Mouse (Mus musculus) thymus, adult 2 months (tissue): ENCODE data around the gene Morn1. TPM values are rescaled to one million over a fixed set of nuclear protein-coding genes. Genes with fewer than 3 reads are reported as not detected.

Experiments
- DNase-seq: peaks from one replicate; pipeline ENCODE4 v3.0.0; 2021
- H3K27ac ChIP-seq: fragments of 200-500 bp; 2 replicates; pipeline ENCODE4 v1.5.1; 2012; ENCODE audit warnings: low read length, control low read depth; ENCODE audit not compliant: control insufficient read depth, insufficient read depth
- H3K27me3 ChIP-seq: fragments of 200-500 bp; 2 replicates; pipeline ENCODE4 v1.6.1; 2012; ENCODE audit warnings: mild to moderate bottlenecking, low read length, moderate library complexity, mixed read lengths; ENCODE audit not compliant: control insufficient read depth, insufficient read depth
- H3K36me3 ChIP-seq: fragments of 200-500 bp; 2 replicates; pipeline ENCODE4 v1.6.1; 2012; ENCODE audit warnings: mild to moderate bottlenecking, low read length, moderate library complexity; ENCODE audit not compliant: control insufficient read depth, insufficient read depth
- H3K4me1 ChIP-seq: fragments of 200-500 bp; replicated peaks from 2 replicates; pipeline ENCODE4 v1.6.1; 2012; ENCODE audit warnings: low read length; ENCODE audit not compliant: control insufficient read depth, insufficient read depth
- H3K4me3 ChIP-seq: fragments of 200-500 bp; 2 replicates; pipeline ENCODE4 v1.5.1; 2012; ENCODE audit warnings: mild to moderate bottlenecking, low read length, control low read depth, moderate library complexity; ENCODE audit not compliant: control insufficient read depth, insufficient read depth
- CTCF ChIP-seq: fragments of 200-500 bp; IDR thresholded peaks from 2 replicates; pipeline ENCODE4 v1.5.1; 2012; ENCODE audit warnings: mild to moderate bottlenecking, control low read depth, low read length, moderate library complexity, borderline replicate concordance; ENCODE audit not compliant: control insufficient read depth, poor library complexity, insufficient read depth; ENCODE audit errors: extremely low read depth
- POLR2A ChIP-seq: fragments of 200-500 bp; IDR thresholded peaks from 2 replicates; pipeline ENCODE4 v1.6.1; 2012; ENCODE audit warnings: mild to moderate bottlenecking, low read length, control low read depth, moderate library complexity; ENCODE audit not compliant: control insufficient read depth, poor library complexity, insufficient read depth; ENCODE audit errors: extremely low read depth
- WGBS: fragments of 180-500 bp; shearing (Covaris S2); methylation state at CpG from one replicate; pipeline ENCODE4 v1.1.7; 2018; 5-methylcytosine and 5-hydroxymethylcytosine counted together
- polyA plus RNA-seq: library from polyadenylated mRNA; depleted of rRNA; stranded (reverse); fragments of >200 nt; gene quantifications from 2 replicates; pipeline ENCODE4 v1.2.3, GENCODE M21; 2012

Gene Morn1
- polyA plus RNA-seq, 1 experiment, result 3.8 TPM

- no peak for DNase-seq
- Histone ChIP-seq H3K4me3 (peak overlapping the region; percentile 62), H3K27me3 (no peaks in the 10 kb centered on the region), H3K4me1 (peaks cover 15% of the 10 kb centered on the region), H3K27ac (no peak overlapping the region), H3K36me3 (peaks cover 4% of the 10 kb centered on the region)
- WGBS, result 40% methylated on average over 12 of the region's 12 CpGs
- TF ChIP-seq CTCF, result no peak
- no peak for TF ChIP-seq POLR2A
Observed at GRCm38 (mm10) chr4:155151221-155151788, 64.9 kb downstream of the Morn1 start.

DNA sequence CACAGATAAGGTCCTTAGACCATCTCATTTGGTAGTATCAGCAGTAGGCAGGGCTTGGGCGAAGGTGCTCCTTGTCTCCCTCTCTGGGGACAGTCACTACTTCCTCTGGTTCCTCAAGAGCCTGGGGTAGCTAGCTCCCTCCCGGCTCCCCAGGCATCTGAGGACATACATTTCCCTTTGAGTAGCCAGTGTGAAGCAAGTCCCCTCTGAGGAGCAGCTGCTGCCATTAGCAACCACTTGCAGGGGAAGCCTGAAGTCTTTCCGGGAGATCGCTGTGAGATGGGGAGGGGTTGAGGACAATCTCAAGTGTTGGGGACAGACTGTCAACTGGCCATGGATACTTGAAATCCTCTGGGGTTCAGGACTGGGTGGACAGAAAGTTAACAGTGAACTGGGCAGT is 65.5 kb downstream of the Morn1 start:
- WGBS, result 74% methylated on average over 4 of the region's 4 CpGs
- H3K27me3 ChIP-seq, result no peaks in the 10 kb centered on the region
- H3K4me1 ChIP-seq, result peaks cover 15% of the 10 kb centered on the region
- H3K27ac ChIP-seq, result no peak overlapping the region
- H3K36me3 ChIP-seq, result peaks cover 9% of the 10 kb centered on the region
- no peak overlapping the region for H3K4me3 ChIP-seq
- TF ChIP-seq CTCF (no peak), POLR2A (no peak)
- no peak for DNase-seq

DNA sequence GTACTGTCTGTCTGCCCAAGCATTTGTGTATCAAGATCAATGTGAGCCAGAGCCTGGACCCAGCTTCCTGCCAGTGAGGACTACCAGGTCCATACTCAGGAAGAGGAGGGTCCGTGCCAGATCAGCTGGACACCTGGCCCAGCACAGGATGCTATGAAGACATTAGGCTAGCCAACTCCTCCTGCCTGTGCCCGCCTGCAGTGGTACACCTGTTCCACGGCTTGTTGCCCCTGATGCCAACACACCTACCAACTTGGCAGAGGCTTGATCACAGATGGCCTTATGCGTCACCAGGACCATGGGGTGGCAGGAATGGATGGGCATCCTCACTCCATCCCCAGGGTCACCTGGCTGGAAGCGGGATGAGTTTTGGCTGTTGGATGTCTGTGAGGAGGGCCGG is 66.1 kb downstream of the Morn1 start:
- 95% methylated on average over 6 of the region's 6 CpGs for WGBS
- TF ChIP-seq POLR2A, result no peak
- TF ChIP-seq CTCF, result no peak
- H3K4me3 ChIP-seq, result no peak overlapping the region
- H3K27ac ChIP-seq, result no peak overlapping the region
- no peaks in the 10 kb centered on the region for H3K27me3 ChIP-seq
- peaks cover 16% of the 10 kb centered on the region for H3K36me3 ChIP-seq
- no peak for DNase-seq
- H3K4me1 ChIP-seq, result peaks cover 15% of the 10 kb centered on the region

DNA sequence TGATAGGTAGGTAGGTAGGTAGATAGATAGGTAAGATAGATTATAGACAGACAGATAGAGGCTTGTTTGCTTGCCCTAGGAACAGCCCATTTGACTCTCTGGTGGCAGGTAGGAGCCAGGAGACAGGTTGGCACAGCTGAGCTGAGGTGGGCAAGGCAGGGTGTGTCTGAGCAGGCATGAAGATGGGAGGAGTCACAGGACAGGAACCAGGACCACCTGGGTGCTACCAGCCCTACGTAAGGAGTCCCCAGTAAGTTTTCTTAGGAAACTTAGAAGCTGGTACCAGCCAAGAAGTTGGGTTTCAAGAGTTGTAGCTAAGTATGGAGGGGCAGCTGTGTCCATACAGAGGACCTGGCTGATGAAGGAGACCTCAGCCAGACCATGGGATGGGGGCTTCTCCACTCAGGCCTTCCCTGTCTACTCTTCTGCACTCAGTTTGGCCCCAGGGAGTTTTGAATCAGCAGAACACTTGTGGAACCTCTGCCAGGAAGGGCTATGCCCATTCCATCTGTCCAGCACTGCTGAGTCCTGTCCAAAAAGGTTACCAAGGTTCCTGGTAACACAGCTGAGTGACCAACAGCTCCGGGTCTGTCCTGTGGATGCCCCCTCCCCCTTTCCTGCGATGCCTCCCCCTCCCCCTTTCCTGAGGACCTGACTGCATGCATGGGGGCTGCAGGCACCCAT is 67.2 kb downstream of the Morn1 start:
- Histone ChIP-seq H3K27ac (no peak overlapping the region), H3K36me3 (peaks cover 26% of the 10 kb centered on the region), H3K27me3 (no peaks in the 10 kb centered on the region), H3K4me1 (peaks cover 15% of the 10 kb centered on the region), H3K4me3 (no peak overlapping the region)
- DNase-seq, result no peak
- TF ChIP-seq CTCF (no peak), POLR2A (no peak)
- WGBS, result 94% methylated on average over 3 of the region's 3 CpGs

DNA sequence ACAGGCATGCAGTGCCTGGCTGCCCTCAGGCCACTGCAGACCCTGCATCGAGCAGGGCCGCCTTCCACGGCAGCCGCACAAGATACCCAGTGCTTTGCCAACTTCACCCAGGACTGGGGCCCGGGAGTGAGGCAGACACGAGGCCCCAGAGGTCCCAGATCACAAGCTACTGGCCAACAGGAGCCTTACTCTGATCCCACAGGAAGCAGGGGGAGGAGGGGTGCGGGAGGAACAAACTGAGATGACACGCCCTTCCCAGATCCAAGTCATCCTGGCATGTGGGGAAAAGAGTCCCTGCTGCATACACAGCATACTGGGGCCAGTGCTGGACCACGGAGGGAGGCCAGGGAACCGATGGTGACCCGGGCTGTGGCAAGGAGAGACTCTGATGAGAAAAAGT is 68.6 kb downstream of the Morn1 start:
- Histone ChIP-seq H3K27me3 (no peaks in the 10 kb centered on the region), H3K4me1 (peaks cover 19% of the 10 kb centered on the region), H3K27ac (no peak overlapping the region), H3K4me3 (no peak overlapping the region), H3K36me3 (peaks cover 34% of the 10 kb centered on the region)
- no peak for DNase-seq
- TF ChIP-seq CTCF (no peak), POLR2A (no peak)
- 91% methylated on average over 11 of the region's 11 CpGs for WGBS

- TF ChIP-seq POLR2A (no peak), CTCF (no peak)
- no peak for DNase-seq
- no peaks in the 10 kb centered on the region for H3K27me3 ChIP-seq
- peaks cover 34% of the 10 kb centered on the region for H3K36me3 ChIP-seq
- no peak overlapping the region for H3K27ac ChIP-seq
- no peak overlapping the region for H3K4me3 ChIP-seq
- WGBS, result 98% methylated on average over 17 of the region's 17 CpGs
- peaks cover 19% of the 10 kb centered on the region for H3K4me1 ChIP-seq
Observed at GRCm38 (mm10) chr4:155156734-155157133, 70.4 kb downstream of the Morn1 start.
